Mouse (Mus musculus): ENCODE results near the gene Nlgn1.
A peak's percentile ranks its signal among the peaks of the same experiment; 100 is the strongest.

Gene Nlgn1

GRCm38 (mm10) chr3:26042966-26043365 is 289.3 kb downstream of the Nlgn1 start:
- no peak for DNase-seq

GRCm38 (mm10) chr3:26039696-26040095 is 292.6 kb downstream of the Nlgn1 start:
- DNase-seq = no peak

GRCm38 (mm10) chr3:26026025-26026424 is 306.2 kb downstream of the Nlgn1 start:
- DNase-seq = peak; percentile 44

GRCm38 (mm10) chr3:26023217-26023616 is 309.0 kb downstream of the Nlgn1 start:
- DNase-seq = no peak

DNA sequence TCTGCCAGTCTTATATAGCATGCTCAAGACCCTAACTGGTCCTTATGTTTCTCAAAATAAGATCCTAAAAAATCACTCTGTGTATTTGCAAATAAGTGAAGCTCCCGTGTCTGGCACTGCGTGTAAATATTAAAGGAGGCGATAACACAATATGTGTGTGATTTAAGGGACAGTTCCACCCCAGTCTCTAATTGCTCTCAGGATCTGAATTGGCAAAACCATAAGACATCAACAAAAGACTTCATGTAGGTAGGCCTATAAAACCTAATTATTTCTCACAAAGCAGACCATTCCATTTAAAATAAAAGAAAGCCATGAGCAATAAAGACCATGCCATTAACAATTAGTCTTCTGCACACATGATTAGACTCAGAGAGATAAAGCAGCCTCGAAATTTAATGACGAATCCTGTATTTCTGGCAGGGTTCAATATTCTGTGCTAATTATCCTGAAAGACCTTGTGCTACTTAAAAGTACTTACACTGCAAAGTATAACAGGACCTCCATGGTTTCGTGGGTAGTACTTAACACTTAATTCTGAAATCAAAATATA is 310.6 kb downstream of the Nlgn1 start:
- DNase-seq = no peak

DNA sequence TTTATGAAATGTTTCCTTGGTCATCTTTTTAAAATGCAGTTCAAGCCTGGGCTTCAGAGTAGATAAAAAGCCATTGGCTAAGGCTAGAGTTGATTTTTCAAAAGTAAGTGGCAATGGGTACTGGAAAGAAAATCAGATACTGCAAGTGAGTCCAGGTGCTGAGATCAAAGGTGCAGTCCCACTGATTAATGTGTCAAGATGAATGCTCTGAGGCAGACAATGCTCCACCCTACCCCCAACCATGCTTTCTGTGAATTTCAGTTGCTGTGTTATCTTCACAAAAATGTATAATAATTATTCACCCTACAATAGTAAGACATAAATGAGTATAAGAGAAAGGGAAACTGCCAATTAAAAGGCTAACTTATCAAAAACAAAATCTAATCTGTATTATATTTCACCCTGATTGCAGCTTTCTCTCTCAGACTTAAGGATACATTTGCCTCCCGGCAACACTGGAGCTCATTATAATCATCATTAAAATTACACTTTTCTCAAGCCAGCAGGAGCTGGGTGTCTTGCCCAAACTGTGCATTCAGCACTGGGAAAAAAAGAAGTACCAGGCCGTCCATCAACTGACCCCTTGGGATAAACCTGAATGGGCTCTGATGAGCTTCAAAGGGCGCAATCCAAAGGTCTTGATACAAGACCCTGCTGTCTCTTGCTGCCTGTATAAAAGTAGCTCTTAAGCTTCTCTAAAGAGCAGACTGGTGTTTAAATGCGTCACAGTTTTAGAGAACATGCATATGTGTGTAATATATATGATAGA is 320.8 kb downstream of the Nlgn1 start:
- DNase-seq = no peak

DNA sequence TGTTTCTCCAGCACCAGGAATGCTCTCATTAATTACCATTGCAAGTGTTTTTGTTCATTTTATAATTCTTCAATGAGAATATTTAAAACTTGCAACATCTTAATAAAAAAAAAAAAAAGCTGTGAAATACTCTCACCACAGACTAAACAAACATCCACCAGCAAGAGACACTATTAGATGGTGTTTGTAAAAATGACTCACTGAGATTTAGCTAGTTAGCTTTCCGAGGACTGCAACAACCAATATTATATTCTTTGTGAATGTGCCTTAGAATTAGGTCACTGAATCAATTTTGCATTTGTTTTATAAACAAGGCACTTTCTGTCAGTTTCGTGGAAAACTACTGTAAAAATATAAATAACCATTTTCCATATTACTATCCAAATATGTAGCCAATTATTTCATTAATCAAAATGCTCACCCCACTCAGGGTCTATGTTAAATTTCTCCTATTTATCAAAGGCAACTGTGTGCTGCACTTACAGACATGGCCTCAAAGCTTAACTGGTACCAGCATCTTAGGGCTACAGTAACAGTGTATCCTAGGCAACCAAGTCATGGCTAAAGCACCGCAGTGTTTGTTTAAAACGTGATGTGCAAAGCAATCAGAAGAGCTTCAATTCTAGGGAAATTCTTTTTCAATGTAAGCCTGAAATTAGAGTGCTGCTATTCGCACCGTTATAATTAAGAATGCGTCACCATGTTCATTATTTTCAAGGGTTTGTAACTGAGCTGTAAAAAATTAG is 329.2 kb downstream of the Nlgn1 start:
- DNase-seq = peak; percentile 5 to 9

DNA sequence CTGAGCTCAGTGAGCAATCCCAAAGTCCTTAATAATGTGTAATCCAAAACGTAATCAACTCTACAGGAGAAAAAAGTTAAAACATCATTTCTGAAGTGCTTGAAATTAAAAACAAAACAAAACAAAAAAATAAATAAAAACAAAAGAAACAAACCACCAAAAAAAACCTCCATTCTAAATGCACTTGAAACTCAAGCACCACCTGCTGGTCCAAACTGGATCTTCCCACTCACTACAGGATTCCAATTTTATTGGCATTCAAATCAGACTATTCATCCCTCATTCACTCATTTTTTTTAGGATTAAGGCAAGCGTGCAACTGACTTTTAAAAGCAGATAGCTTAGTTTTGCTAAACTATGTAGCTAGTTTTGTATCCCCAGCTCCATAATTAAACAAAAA is 329.9 kb downstream of the Nlgn1 start:
- peak; percentile 58 to 61 for DNase-seq

DNA sequence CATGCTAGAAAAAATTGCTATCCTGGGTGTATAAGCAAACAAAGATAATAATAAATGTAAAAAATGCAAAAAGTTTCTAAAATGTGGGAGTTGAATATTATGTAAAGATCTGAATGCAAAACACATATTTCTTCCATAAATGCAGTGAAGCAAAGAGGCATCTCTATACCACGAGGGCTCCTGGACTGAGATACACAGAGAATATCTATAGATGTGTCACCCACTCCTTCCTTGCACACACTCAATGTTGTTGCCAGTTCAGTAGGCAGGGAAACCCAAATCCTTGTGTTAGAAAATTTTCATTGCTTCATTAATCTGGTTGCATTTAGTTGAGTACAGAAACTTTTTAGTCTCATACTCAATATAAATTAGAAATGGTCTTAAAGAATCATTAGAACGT is 364.7 kb downstream of the Nlgn1 start:
- DNase-seq = no peak

DNA sequence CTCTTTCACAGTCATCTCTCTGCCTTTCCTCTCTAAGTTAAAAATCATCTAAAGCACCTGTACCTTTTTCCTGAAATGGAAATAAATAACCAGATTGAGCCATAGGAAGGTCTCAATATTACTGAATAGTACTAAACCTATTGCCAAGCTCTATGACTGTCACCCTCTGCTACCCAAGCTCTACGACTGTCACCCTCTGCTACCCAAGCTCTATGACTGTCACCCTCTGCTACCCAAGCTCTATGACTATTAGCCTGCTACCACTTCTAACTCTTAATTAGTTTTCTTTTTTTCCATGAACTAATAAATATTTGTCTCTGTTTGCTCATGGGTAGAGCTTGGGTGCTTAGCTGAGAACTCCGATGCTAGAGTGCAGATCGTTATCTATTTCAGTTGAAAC is 368.0 kb downstream of the Nlgn1 start:
- no peak for DNase-seq

DNA sequence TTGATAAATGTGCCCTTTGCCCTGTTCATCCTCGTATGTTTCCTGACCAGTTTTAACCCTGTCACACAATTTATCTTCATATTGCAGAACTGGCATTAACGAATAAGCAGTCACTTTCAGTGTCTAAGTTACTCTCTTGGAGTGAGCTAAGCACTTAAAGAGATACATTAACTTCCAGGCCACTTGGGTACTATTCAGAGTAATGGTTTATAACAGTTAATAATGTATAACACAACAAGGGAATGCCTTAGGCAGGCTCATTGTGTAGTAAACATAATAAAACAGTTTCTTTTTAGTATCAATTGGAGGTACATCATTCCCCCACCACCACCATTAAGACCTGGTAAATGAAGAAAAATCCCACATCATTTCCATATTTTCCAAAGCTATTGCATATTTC is 368.7 kb downstream of the Nlgn1 start:
- DNase-seq = no peak

GRCm38 (mm10) chr3:25916535-25916934 is 415.7 kb downstream of the Nlgn1 start:
- peak; percentile 12 to 42 for DNase-seq

- peak in 1 of 2 experiments; percentile 23 for DNase-seq
Observed at GRCm38 (mm10) chr3:25914365-25915065, 417.7 kb downstream of the Nlgn1 start.

DNA sequence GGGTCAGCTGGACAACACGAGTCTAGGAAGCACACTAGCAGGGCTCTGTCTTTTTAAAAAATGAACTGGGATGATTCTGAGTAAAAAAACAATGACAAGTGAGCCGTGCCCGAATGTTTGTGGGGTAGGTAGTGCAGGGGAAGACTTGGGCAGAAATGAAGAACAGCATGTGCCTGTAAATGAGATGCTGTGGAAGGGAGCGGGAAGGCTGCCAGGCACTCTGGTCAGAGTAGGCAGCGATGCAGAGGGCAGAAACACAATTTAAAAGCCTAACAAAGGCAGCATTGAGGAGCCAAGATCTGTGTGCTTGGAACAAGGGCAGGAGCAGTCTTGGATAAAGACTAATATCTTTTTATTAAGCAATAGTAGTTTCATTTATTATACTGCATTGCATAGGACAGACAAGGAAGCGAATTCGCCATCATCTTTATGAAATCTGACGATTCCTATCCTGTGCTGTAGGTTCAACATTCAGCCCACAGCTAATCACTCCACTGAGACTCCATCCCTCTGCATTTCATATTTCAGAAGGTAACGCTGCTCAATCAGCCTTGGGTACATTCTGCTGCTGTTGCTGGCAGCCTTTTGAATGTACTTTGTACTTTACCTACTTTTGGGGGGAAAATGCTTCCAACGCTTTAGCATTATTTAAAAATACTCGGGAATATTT is 429.0 kb downstream of the Nlgn1 start:
- DNase-seq = peak; percentile 93 to 95

GRCm38 (mm10) chr3:25897456-25897855 is 434.8 kb downstream of the Nlgn1 start:
- no peak for DNase-seq

GRCm38 (mm10) chr3:25884797-25885196 is 447.5 kb downstream of the Nlgn1 start:
- no peak for DNase-seq

DNA sequence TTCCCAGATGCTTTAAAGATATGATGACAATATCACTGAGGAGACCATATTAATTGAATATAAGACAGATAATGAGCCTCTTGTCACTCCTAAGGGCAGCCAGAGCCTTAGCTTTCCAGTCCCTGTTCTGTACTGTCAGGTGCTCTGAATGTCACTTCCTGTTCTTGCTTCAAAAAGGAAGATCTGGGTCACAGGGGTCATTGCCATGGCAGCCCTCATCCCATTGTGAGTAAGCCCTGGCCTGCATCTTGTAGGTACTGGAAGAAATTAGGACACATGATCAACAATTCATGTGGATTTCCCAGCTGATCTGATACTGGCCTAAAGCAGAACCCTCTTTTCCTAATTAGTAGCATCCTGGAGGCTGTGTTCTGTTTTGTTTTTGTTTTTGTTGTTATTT is 463.1 kb downstream of the Nlgn1 start:
- peak; percentile 29 for DNase-seq

DNA sequence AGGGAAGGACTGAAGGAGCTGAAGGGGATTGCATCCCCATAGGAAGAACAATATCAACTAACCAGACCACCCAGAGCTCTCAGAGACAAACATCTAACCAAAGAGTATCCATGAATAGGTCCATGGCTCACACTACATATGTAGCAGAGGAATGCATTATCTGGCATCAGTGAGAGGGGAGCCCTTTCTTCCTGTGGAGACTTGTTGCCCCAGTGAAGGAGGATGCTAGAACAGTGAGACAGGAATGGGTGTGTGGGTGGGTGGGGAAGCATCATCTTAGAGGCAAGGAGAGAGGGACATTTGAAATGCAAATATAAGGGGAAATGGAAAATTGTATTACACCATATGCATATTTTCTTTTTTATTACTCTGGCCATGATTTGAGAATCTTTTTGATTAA is 473.9 kb downstream of the Nlgn1 start:
- DNase-seq = no peak

- DNase-seq = peak; percentile 47 to 58
Observed at GRCm38 (mm10) chr3:25844686-25845462, 487.4 kb downstream of the Nlgn1 start.

DNA sequence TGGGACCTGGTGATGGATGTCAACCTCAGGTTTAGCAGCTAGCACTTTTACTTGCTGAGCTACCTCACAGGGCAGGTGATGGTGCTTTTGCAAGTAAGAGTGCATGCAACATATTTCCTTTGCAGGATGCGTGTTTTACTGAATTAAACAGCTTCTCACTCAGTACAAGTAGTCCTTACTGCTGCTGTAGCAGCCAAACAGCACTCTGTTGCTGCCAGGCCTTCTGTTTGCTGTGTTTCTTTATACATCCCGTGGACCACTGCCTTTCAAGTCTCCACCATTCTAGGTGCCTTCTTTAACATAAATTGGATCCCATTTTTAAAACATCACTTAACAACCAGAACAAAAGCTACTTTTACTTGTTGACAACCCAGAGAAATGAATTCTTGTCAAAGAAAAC is 502.0 kb downstream of the Nlgn1 start:
- no peak for DNase-seq

- DNase-seq = no peak
Observed at GRCm38 (mm10) chr3:25813368-25813767, 518.9 kb downstream of the Nlgn1 start.

- DNase-seq = peak; percentile 81 to 83
Observed at GRCm38 (mm10) chr3:25807559-25807958, 524.7 kb downstream of the Nlgn1 start.

Data from cerebellum, postnatal 10 days (tissue).